Mouse (Mus musculus): ENCODE measurements around the gene Slc26a11. TPM values are rescaled to one million over a fixed set of nuclear protein-coding genes. Genes with fewer than 3 reads are reported as not detected.
A peak's percentile ranks its signal among the peaks of the same experiment; 100 is the strongest.

The Slc26a11 gene
- polyA plus RNA-seq, 1 experiment from 2014 or later = 5.3 TPM

DNA sequence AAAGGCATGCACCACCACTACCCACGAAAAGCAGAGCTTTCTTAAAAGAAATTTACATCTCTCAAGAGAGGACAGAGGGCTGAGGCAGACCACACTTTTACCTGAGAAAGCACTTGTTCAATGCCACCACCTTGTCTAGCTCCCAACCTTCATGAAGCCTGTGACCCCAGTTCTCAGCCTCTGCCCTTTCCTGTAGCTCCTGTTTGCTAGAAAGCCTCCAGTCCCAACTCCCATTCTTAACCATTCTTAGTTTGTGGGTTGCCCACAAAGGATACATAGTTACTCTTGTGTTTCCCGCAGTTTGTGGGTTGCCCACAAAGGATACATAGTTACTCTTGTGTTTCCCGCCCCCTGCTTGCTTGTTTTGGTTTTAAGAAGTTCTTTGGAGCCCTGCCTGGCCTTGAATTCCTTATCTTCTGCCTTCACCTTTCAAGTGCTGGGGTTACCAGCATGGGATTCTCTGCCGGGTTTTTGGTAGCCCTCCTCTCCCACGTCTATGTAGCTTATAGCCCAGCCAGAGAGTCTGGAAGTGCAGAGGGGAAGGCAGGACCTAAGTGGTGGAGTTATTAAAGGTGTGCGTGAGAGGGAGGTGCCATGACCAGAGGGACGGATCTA is 36.1 kb downstream of the Slc26a11 start:
- H3K4me3 ChIP-seq = no peak overlapping the region
- H3K27me3 ChIP-seq = peaks cover 92% of the 10 kb centered on the region
- H3K4me2 ChIP-seq = peak overlapping the region; percentile 78; the same call in 1 of the 2 replicates
- no peak overlapping the region for H3K27ac ChIP-seq (replicated peaks)
- H3K4me1 ChIP-seq (replicated peaks) = peaks cover 28% of the 10 kb centered on the region
- H3K36me3 ChIP-seq = no peaks in the 10 kb centered on the region
- no peak overlapping the region for H3K9ac ChIP-seq
- 33% methylated on average over 7 of the region's 7 CpGs for WGBS
- no peaks in the 10 kb centered on the region for H3K9me3 ChIP-seq
- no peak for ATAC-seq (ENCODE audit: low read depth)

DNA sequence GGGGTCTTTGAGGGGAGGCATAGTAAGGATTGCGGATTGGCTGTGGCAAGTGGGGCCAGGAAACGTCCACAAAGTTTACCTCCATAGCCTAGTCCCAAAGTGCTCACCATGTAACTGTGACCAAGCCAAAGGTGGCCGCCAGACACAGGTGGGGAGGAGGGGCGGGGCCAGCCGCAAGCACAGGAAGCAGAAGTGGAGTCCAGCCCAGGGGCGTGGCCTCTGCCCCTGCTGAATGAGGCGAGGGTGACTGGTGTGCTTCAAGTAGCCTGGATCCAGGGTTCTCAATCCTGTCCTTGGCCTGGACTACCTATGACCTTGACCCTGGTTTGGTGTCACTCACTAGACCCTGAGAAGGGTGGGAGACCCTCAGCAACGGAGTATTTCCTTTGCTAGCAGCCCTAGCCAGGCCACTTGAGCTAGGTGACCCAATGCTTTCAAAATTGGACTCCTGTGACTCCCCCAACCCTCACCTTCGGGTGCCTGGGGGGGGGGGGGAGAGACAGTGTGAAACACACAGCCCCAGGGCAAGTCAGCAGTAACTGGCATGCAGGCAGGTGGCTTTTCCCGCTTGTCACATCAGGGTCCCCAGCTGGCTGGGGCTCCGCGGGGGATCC is 36.8 kb downstream of the Slc26a11 start:
- Histone ChIP-seq H3K9ac (no peak overlapping the region), H3K36me3 (no peaks in the 10 kb centered on the region), H3K4me2 (peak overlapping the region; percentile 63), H3K27me3 (peaks cover 97% of the 10 kb centered on the region), H3K4me1 (replicated peaks) (peaks cover 28% of the 10 kb centered on the region), H3K27ac (replicated peaks) (no peak overlapping the region), H3K9me3 (no peaks in the 10 kb centered on the region), H3K4me3 (peak overlapping the region; percentile 37; the same call in 1 of the 2 replicates)
- ATAC-seq (ENCODE audit: low read depth) = no peak
- whole genome bisulfite sequencing = 8% methylated on average over 12 of the region's 12 CpGs

DNA sequence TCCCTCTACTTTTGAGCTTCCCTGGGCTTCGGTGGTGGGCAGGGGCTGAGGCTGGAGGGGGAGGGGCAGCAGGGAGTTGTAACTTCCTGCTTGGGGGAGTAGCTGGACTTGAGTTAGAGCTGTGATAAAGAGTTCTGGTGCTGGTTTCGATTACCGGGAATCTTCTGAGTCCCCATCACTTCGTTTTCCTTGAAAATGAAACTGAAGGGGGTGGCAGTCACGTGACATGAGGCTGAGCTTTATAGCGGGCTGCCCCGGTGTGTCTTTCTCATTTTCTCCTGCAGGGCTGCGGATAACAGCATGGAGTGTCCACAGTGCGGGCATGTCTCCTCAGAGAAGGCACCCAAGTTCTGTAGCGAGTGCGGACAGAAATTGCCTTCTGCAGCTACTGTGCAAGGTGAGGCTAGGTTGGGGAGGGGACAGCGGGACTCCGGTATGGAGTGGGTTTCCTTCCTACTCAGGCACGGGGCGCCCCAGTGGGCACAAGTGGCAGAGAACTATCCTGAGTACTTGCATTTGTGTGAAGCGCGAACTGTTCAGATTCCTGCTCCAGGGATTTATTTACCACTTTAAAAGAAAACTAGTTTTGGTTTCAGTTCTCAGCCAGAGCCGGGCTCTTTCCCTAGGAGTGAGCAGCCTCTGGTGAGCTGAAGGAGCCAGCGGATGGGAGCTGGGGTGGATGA is 37.6 kb downstream of the Slc26a11 start, which contains the start of gene Rnf213:
Rnf213 (plus strand) TSS at position 301 of the 683 bp plus-strand sequence.
- Histone ChIP-seq H3K9ac (peak within 1 kb of the TSS; percentile 52), H3K4me1 (replicated peaks) (peaks cover 28% of the 10 kb centered on the region), H3K27me3 (peaks cover 91% of the 10 kb centered on the region), H3K4me3 (peak within 1 kb of the TSS; percentile 37), H3K9me3 (no peaks in the 10 kb centered on the region), H3K4me2 (peak within 1 kb of the TSS; percentile 63), H3K36me3 (no peaks in the 10 kb centered on the region), H3K27ac (replicated peaks) (no peak within 1 kb of the TSS)
- 0 out of 2 replicates have a peak, but pooled peaks have one; percentile 42 for ATAC-seq (ENCODE audit: low read depth)
- 1% methylated on average over 19 of the region's 19 CpGs for WGBS

DNA sequence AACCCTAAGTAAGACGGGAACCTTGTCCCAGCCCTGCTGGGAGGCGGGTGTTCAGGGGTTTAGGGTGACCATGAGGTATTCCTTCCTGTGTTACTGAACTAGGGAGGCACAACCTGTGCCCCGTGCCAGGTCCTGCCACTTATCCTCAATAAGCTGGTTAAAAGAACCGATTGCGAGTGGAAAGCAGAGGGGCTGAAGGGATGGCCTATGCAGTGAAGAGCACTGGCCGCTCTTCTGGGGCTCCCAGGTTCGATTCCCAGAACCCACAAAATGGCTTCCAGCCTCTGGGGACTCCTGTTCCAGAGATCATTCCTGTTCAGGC is 38.1 kb downstream of the Slc26a11 start:
- H3K27me3 ChIP-seq = peaks cover 86% of the 10 kb centered on the region
- 34% methylated on average over 7 of the region's 7 CpGs for WGBS
- H3K4me1 ChIP-seq (replicated peaks) = peaks cover 28% of the 10 kb centered on the region
- no peak for ATAC-seq (ENCODE audit: low read depth)
- H3K36me3 ChIP-seq = no peaks in the 10 kb centered on the region
- peak overlapping the region; percentile 37 for H3K4me3 ChIP-seq
- H3K27ac ChIP-seq (replicated peaks) = no peak overlapping the region
- H3K4me2 ChIP-seq = peak overlapping the region; percentile 63
- peak overlapping the region; percentile 52 for H3K9ac ChIP-seq
- no peaks in the 10 kb centered on the region for H3K9me3 ChIP-seq

DNA sequence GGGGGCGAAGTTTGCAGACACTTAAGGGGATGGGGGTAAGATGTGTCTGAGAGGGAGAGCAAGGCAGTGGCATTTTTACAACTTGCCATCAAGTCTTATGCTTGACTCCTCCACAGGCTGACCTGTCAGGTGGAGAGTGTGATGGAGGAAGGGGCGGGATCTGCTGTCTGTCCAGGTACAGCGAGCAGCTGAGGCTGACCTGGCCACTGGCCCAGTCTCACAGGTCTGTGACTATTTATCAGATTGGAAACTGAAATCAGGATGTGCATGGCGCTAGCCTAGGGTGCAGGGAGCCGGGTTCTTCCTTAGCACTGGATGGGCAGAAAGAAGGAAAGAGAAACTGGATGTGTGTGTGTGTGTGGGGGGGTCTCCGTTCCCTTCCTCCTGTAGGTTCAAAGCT is 38.9 kb downstream of the Slc26a11 start:
- H3K9me3 ChIP-seq = no peaks in the 10 kb centered on the region
- peaks cover 78% of the 10 kb centered on the region for H3K27me3 ChIP-seq
- no peak overlapping the region for H3K27ac ChIP-seq (replicated peaks)
- H3K4me1 ChIP-seq (replicated peaks) = peaks cover 28% of the 10 kb centered on the region
- ATAC-seq (ENCODE audit: low read depth) = no peak
- H3K9ac ChIP-seq = no peak overlapping the region
- WGBS = 54% methylated on average over 6 of the region's 6 CpGs
- no peak overlapping the region for H3K4me3 ChIP-seq
- H3K4me2 ChIP-seq = no peak overlapping the region
- H3K36me3 ChIP-seq = no peaks in the 10 kb centered on the region

DNA sequence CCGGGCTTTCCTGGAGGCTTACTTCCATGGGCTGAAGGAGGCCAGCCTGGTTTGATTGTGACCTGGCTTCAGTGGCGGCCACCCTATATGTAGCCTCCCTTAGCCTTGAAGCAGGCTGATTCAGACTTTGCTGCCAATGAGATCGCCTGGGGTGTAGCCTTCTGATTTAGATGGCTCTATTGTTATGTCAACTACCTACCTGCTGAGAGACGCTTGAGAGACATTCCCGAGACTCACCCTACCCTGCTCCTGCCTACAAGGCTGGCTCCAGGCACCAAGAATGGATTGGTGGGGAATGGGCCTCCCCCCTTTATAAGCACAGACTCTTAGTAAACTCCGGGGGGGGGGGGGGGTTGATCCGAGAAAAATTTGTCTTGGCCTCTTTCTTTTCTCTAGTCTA is 40.0 kb downstream of the Slc26a11 start:
- Histone ChIP-seq H3K27me3 (peaks cover 66% of the 10 kb centered on the region), H3K27ac (replicated peaks) (no peak overlapping the region), H3K4me2 (no peak overlapping the region), H3K36me3 (no peaks in the 10 kb centered on the region), H3K9ac (no peak overlapping the region), H3K4me3 (no peak overlapping the region), H3K9me3 (no peaks in the 10 kb centered on the region), H3K4me1 (replicated peaks) (peaks cover 17% of the 10 kb centered on the region)
- WGBS = 9% methylated on average over 7 of the region's 7 CpGs
- ATAC-seq (ENCODE audit: low read depth) = no peak

DNA sequence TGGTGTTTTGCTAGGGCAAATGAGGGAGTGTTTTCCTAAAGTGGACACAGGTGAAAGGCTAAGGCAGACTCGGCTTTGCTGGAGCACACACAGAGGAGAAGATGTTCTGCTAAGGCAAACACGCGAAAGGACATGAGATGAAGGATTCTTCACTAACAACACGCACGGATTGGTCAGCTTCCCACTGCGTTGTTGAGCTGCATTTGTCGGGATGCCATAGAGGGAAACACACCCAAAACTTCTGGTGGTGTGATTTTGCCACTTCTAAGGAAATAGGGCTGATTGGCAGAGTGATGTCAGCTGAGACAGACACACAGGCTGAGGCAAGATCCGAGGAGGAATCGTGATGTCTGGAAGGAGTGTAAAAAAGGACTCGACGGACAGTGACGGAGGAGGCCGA is 40.6 kb downstream of the Slc26a11 start:
- no peaks in the 10 kb centered on the region for H3K9me3 ChIP-seq
- no peak overlapping the region for H3K9ac ChIP-seq
- H3K4me2 ChIP-seq = no peak overlapping the region
- H3K4me3 ChIP-seq = no peak overlapping the region
- no peak for ATAC-seq (ENCODE audit: low read depth)
- WGBS = 14% methylated on average over 13 of the region's 13 CpGs
- H3K36me3 ChIP-seq = no peaks in the 10 kb centered on the region
- no peak overlapping the region for H3K27ac ChIP-seq (replicated peaks)
- H3K4me1 ChIP-seq (replicated peaks) = peaks cover 12% of the 10 kb centered on the region
- peaks cover 61% of the 10 kb centered on the region for H3K27me3 ChIP-seq

DNA sequence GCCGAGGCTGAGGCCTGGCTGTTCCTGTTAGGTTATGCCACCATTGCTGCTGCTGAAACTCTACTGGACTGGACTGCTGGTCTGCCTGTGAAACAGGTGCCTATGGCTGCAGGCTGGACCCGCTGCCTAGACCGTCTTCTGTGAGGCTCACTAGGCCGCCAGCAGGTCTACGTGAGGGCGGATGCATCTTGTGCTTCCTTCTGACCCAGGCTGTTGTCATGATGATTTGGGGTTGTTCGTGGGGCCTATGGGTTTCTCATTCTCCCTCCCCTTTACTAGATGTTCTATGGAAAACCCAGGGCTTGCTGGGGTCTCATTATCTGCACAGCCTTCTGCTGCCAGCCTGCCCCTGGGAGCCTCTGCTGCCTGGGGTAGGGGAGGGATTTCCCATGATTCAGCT is 41.1 kb downstream of the Slc26a11 start:
- H3K4me1 ChIP-seq (replicated peaks) = peaks cover 11% of the 10 kb centered on the region
- H3K9me3 ChIP-seq = no peaks in the 10 kb centered on the region
- no peak overlapping the region for H3K27ac ChIP-seq (replicated peaks)
- 52% methylated on average over 7 of the region's 7 CpGs for WGBS
- no peak overlapping the region for H3K4me3 ChIP-seq
- ATAC-seq (ENCODE audit: low read depth) = no peak
- H3K27me3 ChIP-seq = peaks cover 55% of the 10 kb centered on the region
- H3K4me2 ChIP-seq = no peak overlapping the region
- H3K9ac ChIP-seq = no peak overlapping the region
- no peaks in the 10 kb centered on the region for H3K36me3 ChIP-seq

DNA sequence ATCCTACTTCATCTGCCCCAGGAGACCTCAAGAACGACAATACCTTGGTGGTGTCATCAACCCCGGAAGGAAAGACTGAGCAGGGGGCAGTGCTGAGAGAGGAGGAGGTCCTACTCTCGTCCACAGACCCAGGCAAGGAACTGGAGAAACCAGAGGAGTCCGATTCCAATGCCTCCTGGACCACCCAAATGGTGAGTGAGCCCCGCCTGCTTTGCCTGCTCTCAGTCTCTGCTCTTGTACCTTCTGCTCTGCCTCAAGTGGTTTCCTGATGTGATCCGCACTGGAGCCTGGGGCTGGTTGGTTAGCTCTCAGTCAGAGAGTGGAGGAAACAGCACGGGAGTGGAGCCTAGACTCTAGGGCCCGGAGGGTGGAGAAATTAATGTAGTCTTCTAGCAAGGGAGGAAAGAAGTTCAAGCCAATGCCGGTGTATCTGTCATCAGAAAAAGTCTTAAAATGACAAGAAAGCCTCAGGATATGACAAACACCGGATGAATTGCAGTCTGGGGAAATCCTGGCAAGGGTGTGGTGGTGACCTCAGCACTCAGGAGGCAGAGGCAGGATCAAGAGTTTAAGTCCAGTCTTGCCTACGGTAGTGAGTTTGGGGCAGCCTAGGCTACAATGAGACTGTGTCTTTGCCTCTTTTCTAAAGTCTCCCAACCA is 47.3 kb downstream of the Slc26a11 start:
- H3K4me1 ChIP-seq (replicated peaks) = no peaks in the 10 kb centered on the region
- WGBS = 56% methylated on average over 11 of the region's 11 CpGs
- no peak overlapping the region for H3K9ac ChIP-seq
- H3K27me3 ChIP-seq = no peaks in the 10 kb centered on the region
- no peak overlapping the region for H3K27ac ChIP-seq (replicated peaks)
- H3K4me2 ChIP-seq = no peak overlapping the region
- H3K4me3 ChIP-seq = no peak overlapping the region
- H3K9me3 ChIP-seq = no peaks in the 10 kb centered on the region
- ATAC-seq (ENCODE audit: low read depth) = no peak
- no peaks in the 10 kb centered on the region for H3K36me3 ChIP-seq

DNA sequence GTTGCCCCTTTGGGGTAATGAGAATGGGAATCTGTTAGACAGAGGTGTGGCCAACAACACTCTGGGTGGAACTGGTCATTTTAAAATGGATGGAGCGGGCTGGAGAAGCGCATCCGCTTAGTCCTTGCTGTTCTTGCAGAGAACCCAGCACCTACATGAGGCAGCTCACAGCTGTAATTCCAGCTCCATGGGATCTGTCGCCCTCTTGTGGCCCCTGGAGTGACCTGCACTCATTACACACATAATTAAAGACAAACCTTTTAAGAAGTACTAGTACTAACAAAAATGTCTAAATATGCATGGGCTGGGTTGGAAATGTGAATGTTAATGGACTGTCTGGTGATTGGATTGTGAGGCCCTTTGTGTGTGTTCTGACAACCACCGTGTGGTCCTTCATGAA is 49.3 kb downstream of the Slc26a11 start:
- WGBS = 58% methylated on average over 5 of the region's 5 CpGs
- ATAC-seq (ENCODE audit: low read depth) = no peak
- no peak overlapping the region for H3K4me3 ChIP-seq
- H3K36me3 ChIP-seq = no peaks in the 10 kb centered on the region
- no peaks in the 10 kb centered on the region for H3K4me1 ChIP-seq (replicated peaks)
- H3K27ac ChIP-seq (replicated peaks) = no peak overlapping the region
- no peak overlapping the region for H3K9ac ChIP-seq
- H3K27me3 ChIP-seq = no peaks in the 10 kb centered on the region
- no peaks in the 10 kb centered on the region for H3K9me3 ChIP-seq
- H3K4me2 ChIP-seq = no peak overlapping the region

DNA sequence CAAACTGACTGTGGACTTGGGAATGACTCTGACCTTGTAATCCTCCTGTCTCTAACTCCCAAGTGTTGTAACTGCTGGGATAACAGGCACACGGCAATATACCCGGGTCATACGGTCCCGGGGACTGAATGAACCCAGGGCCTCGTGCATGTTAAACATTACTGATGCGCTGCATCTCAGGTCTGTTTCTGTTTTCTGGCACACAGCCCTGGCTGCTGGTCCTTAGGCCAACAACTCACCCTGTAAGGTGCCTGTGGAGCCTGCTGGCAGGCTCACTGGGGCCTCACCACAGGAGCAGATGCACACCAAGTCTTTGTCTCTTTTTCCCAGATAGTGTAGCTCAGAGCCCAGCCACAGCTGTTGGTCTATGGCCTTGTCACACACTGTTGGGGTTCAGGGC is 52.0 kb downstream of the Slc26a11 start:
- Histone ChIP-seq H3K4me3 (no peak overlapping the region), H3K9me3 (no peaks in the 10 kb centered on the region), H3K27ac (replicated peaks) (no peak overlapping the region), H3K9ac (no peak overlapping the region), H3K4me1 (replicated peaks) (no peaks in the 10 kb centered on the region), H3K27me3 (no peaks in the 10 kb centered on the region), H3K4me2 (no peak overlapping the region), H3K36me3 (no peaks in the 10 kb centered on the region)
- ATAC-seq (ENCODE audit: low read depth) = no peak
- 91% methylated on average over 6 of the region's 6 CpGs for WGBS

DNA sequence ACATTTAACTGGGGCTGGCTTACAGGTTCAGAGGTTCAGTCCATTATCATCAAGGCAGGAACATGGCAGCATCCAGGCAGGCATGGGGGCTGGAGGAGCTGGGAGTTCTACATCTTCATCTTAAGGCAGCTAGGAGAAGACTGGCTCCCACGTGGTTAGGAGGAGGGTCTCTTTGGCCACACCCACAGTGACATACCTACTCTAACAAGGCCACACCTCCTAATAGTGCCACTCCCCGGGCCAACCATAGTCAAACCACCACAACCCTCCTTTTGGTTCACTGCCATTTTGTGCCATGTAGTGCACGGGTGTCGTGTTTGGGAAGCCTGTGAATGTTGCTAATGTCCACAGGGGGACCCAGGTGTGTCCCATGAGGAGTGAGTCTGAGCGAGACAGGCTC is 52.6 kb downstream of the Slc26a11 start:
- H3K27ac ChIP-seq (replicated peaks) = no peak overlapping the region
- no peaks in the 10 kb centered on the region for H3K4me1 ChIP-seq (replicated peaks)
- H3K27me3 ChIP-seq = no peaks in the 10 kb centered on the region
- no peaks in the 10 kb centered on the region for H3K36me3 ChIP-seq
- no peak overlapping the region for H3K9ac ChIP-seq
- H3K9me3 ChIP-seq = no peaks in the 10 kb centered on the region
- H3K4me3 ChIP-seq = no peak overlapping the region
- no peak overlapping the region for H3K4me2 ChIP-seq
- ATAC-seq (ENCODE audit: low read depth) = no peak
- WGBS = 51% methylated on average over 5 of the region's 5 CpGs

All from neural tube, embryonic 13.5 days (tissue).